Mouse (Mus musculus): Measurements from ENCODE around the gene Morn1.

DNA sequence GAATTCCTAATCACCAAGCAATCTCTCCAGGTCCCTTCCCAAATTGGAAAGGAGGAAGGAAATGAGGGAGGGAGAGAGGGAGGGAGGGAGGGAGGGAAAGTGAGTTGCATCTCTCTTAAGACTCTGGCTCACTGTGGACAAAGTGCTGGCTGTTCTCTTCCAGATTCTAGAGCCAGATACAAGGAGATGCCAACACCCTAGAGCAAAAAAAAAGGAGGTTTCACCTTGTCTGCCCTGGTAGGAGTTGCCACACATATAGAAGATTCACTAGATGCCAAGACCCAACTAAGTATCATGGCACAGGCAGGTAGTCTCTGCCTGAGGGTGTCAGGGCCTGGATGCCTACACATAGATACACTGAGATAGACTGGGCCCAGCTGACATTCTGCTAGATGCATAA is 79.5 kb downstream of the Morn1 start:
- TF ChIP-seq CTCF (IDR thresholded peaks at IDR 0.05; ENCODE audit: insufficient read depth, low read length) (no peak), POLR2A (IDR thresholded peaks at IDR 0.05; ENCODE audit: borderline replicate concordance, extremely low read depth, low read depth, low read length) (no peak)

Data from lung, adult 2 months (tissue).